Mouse (Mus musculus) monocyte, adult 5-6 weeks (primary cell): ENCODE measurements around the gene Olfr724. TPM values are rescaled to one million over a fixed set of nuclear protein-coding genes. Genes with fewer than 3 reads are reported as not detected.
"Not testable (repeated sequence)": the region's sequence is repeated elsewhere in the genome, so short reads cannot be mapped to it uniquely, and the experiment has no call there.

ENCODE experiments used
- ATAC-seq: fragments of 153-309, 156-312 bp; replicated peaks from 2 replicates; pipeline ENCODE4 v1.8.0; 2017; ENCODE audit warnings: mild to moderate bottlenecking; ENCODE audit not compliant: low TSS enrichment, insufficient number of reproducible peaks, severe bottlenecking, poor library complexity, low FRiP score
- total RNA-seq: library from RNA; stranded (forward); fragments of 200-1000, 200-491, 200-594 nt; gene quantifications from 3 replicates; pipeline ENCODE4 v1.2.3, GENCODE M21; 2017

Gene Olfr724
- not detected in 3 replicates for total RNA-seq

DNA sequence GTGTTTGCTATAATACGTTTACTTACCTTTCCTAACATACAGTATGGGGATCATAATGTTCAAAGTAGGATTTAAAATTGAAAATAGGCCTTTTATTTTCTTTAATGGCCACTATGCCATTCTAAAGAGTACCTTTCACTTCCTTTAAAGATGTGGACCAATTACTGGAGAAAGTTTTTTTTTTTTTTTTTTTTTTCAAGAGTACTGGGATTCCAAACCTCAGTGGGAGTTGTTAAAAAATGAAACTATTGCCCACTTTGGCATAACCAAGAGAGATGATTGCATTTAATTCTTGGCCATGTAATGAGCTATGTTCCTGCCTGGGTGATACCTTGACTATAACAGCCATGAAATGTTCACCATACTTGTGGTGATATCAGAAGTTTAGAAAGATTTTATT is at the start of gene Olfr724:
Gene Olfr724, minus strand, starts transcription at position 101 of the 400 bp plus-strand sequence.
- ATAC-seq: not testable (repeated sequence)

DNA sequence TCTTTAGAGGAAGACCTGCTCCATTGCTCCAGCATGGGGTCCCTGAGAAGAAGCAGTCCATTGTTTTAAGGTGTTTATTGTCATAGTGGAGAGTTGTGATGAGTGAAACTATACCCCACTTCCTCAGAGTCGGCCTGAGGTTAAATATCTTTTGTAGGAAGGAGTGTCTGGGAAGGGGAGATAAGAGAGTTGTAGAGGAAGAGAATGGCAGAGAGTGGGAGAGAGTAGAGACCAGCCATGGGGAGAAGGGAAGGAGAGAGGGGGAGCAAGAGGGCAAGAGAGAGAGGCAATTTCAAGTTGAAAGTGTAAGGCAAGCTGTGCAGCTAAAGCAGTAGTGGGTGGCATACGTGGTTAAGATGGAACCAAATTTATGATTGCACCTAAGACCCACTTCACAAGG is 7.2 kb downstream of the Olfr724 start:
- no peak for ATAC-seq

DNA sequence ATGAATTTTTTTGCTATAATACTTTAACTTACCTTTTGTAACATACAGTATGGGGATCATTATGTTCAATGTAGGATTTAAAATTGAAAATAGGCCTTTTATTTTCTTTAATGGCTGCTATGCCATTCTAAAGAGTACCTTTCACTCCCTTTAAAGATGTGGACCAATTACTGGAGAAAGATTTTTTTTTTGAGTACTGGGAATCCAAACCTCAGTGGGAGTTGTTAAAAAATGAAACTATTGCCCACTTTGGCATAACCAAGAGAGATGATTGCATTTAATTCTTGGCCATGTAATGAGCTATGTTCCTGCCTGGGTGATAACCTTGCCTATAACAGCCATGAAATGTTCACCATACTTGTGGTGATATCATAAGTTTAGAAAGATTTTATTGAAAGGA is 31.4 kb downstream of the Olfr724 start, which contains the start of gene Olfr723:
Gene Olfr723, minus strand, starts transcription at position 101 of the 400 bp plus-strand sequence.
- ATAC-seq: not testable (repeated sequence)

Other genes starting within 250 kb of the Olfr724 start
- gene Armh4, start 179.9 kb downstream of the Olfr724 start, total RNA-seq: not detected in 3 replicates
- gene Olfr722, start 61.3 kb downstream of the Olfr724 start, total RNA-seq: not detected in 3 replicates
- not detected in 3 replicates for gene Olfr723, start 31.5 kb downstream of the Olfr724 start, total RNA-seq
- not detected in 3 replicates for gene Olfr725, start 77.1 kb upstream of the Olfr724 start, total RNA-seq
- gene Olfr726, start 127.7 kb upstream of the Olfr724 start, total RNA-seq: not detected in 3 replicates
- gene Olfr727, start 159.9 kb upstream of the Olfr724 start, total RNA-seq: not detected in 3 replicates
- not detected in 3 replicates for gene Olfr728, start 179.4 kb upstream of the Olfr724 start, total RNA-seq
- gene Olfr729, start 189.6 kb upstream of the Olfr724 start, total RNA-seq: not detected in 3 replicates
- gene Olfr730, start 224.9 kb upstream of the Olfr724 start, total RNA-seq: not detected in 3 replicates